Mouse (Mus musculus) cerebellum, adult 11 months (tissue): ENCODE data around the gene G6pc2.

Experiments used
- DNase-seq: peaks from one replicate; pipeline ENCODE4 v3.0.0; 2022

Gene G6pc2

DNA sequence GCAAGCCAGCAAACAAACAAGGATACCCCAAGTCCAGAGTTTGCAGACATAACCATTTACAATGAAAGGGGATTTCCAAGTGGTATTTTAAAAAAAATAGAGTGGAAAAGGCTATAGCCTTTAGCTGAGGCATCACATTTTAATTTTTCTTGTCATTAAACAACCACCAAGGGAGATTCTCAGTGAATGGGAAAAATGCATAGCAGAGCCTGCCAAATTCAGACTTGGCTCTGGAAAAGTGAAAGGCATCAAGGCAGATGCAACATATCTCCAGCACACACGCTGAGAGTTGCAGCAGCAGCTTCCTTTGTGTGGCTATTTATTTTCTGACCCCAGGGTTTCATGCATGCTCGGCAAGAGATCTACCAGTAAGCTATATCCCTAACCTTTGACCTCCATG is 34.1 kb downstream of the G6pc2 start:
- no peak for DNase-seq

DNA sequence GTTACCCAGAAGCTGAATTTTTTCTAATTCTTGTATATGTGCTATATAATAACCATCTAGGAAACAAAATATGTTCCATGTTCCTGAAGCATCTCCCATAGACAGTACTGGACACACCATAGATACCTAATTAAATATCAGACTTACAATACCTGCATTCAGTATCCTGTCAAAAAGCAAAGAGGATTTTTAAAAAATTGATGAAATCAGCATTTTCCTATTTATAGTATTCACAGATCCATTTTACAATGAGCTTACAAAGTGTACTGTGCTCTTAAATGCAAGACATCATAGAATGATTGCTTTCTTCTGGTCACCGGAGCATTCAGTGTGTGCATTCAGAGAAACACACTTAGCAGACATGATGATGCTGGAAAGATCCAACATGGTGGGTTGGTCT is 36.2 kb downstream of the G6pc2 start:
- no peak for DNase-seq

GRCm38 (mm10) chr2:69248221-69248755 is 37.4 kb downstream of the G6pc2 start:
- DNase-seq: no peak

DNA sequence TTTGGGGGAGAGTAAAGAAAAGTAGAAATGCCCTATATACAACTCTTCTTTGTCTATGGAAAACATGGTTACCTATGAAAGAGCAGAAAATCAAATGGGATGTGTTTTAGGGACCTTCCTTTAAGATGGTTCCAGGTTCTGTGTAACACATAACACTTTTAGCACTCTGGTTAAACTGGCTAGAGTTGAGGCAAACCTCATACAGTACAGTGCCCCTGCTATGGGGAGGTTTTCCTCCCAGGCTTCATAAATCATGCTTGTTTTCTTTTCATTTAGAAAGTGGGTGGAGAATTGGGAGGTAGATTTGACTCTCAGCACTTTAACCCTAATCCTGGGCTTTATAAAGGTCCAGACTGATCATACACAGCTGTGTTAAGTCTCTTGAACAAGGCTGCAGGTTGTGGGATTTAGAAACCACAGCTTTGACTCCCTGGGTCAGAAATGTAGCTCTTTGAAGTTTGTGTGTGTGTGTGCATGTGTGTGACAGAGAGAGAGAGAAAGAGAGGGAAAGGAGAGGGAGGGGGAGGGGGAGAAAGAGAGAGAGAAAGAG is 53.3 kb downstream of the G6pc2 start:
- DNase-seq: no peak

GRCm38 (mm10) chr2:69275875-69276274 is 65.0 kb downstream of the G6pc2 start:
- no peak for DNase-seq
